Mouse (Mus musculus) brain, adult 2 months (tissue): ENCODE data around the gene Pih1d1.
"Not testable (repeated sequence)": the region's sequence is repeated elsewhere in the genome, so short reads cannot be mapped to it uniquely, and the experiment has no call there.

Experiments used
- DNase-seq: peaks from one replicate; pipeline ENCODE4 v3.0.0; 2011; ENCODE audit warnings: low read depth, low spot score

Pih1d1 gene

GRCm38 (mm10) chr7:45154096-45154992 lies at the start of gene Pih1d1, which contains the start of gene Aldh16a1:
Pih1d1 (plus strand) TSS chr7:45154303.
Aldh16a1 (minus strand) TSS chr7:45154584.
- DNase-seq, result peak; percentile 98

GRCm38 (mm10) chr7:45104941-45105340 lies 49.2 kb upstream of the Pih1d1 start:
- DNase-seq, result no peak

- DNase-seq, result no peak
Measured at GRCm38 (mm10) chr7:45105491-45105890, 48.6 kb upstream of the Pih1d1 start.

- no peak for DNase-seq
Measured at GRCm38 (mm10) chr7:45106441-45106840, 47.7 kb upstream of the Pih1d1 start.

- no peak for DNase-seq
Measured at GRCm38 (mm10) chr7:45107052-45107645, 47.0 kb upstream of the Pih1d1 start.

GRCm38 (mm10) chr7:45110089-45110488 lies 44.0 kb upstream of the Pih1d1 start:
- DNase-seq, result not testable (repeated sequence)

GRCm38 (mm10) chr7:45111940-45112339 lies 42.2 kb upstream of the Pih1d1 start:
- DNase-seq, result no peak

GRCm38 (mm10) chr7:45112529-45112928 lies 41.6 kb upstream of the Pih1d1 start:
- no peak for DNase-seq

- no peak for DNase-seq
Measured at GRCm38 (mm10) chr7:45113476-45113875, 40.6 kb upstream of the Pih1d1 start.

GRCm38 (mm10) chr7:45117566-45117965 lies 36.5 kb upstream of the Pih1d1 start:
- DNase-seq, result no peak

- no peak for DNase-seq
Measured at GRCm38 (mm10) chr7:45118336-45118735, 35.8 kb upstream of the Pih1d1 start.

- no peak for DNase-seq
Measured at GRCm38 (mm10) chr7:45119780-45120709, 34.1 kb upstream of the Pih1d1 start.

- DNase-seq, result no peak
Measured at GRCm38 (mm10) chr7:45121404-45121803, 32.7 kb upstream of the Pih1d1 start.

- DNase-seq, result no peak
Measured at GRCm38 (mm10) chr7:45121966-45122365, 32.1 kb upstream of the Pih1d1 start.

GRCm38 (mm10) chr7:45122561-45123185 lies 31.4 kb upstream of the Pih1d1 start:
- DNase-seq, result no peak

GRCm38 (mm10) chr7:45123186-45123570 lies 30.9 kb upstream of the Pih1d1 start:
- no peak for DNase-seq

- peak; percentile 100 for DNase-seq
Measured at GRCm38 (mm10) chr7:45124224-45125143, 29.6 kb upstream of the Pih1d1 start, which contains the start of gene Rps11. Rps11 (minus strand) TSS chr7:45124439.

- peak; percentile 18 for DNase-seq
Measured at GRCm38 (mm10) chr7:45125144-45125600, 28.9 kb upstream of the Pih1d1 start.

- DNase-seq, result not testable (repeated sequence)
Measured at GRCm38 (mm10) chr7:45125649-45126048, 28.5 kb upstream of the Pih1d1 start.
